Mouse (Mus musculus) erythroblast, embryonic 14.5 days (primary cell): ENCODE data around the gene Tmem63a.

Experiments used
- GATA1 ChIP-seq: IDR thresholded peaks from 2 replicates; pipeline ENCODE4 v1.6.1; 2012; ENCODE audit warnings: low read length, inconsistent platforms, mixed read lengths
- TAL1 ChIP-seq: IDR thresholded peaks from 3 replicates; pipeline ENCODE4 v1.6.1; 2012; ENCODE audit warnings: low read length, inconsistent platforms, mixed read lengths

- no peak for TF ChIP-seq GATA1
- TF ChIP-seq TAL1, result no peak
These were observed 1.8 kb downstream of the Tmem63a start for GRCm38 (mm10) chr1:180943896-180944295.
